Mouse (Mus musculus): Measurements from ENCODE around the gene Pxmp2. TPM values are rescaled to one million over a fixed set of nuclear protein-coding genes. Genes with fewer than 3 reads are reported as not detected.

The Pxmp2 gene
- total RNA-seq, 1 experiment, result 16.9 TPM

DNA sequence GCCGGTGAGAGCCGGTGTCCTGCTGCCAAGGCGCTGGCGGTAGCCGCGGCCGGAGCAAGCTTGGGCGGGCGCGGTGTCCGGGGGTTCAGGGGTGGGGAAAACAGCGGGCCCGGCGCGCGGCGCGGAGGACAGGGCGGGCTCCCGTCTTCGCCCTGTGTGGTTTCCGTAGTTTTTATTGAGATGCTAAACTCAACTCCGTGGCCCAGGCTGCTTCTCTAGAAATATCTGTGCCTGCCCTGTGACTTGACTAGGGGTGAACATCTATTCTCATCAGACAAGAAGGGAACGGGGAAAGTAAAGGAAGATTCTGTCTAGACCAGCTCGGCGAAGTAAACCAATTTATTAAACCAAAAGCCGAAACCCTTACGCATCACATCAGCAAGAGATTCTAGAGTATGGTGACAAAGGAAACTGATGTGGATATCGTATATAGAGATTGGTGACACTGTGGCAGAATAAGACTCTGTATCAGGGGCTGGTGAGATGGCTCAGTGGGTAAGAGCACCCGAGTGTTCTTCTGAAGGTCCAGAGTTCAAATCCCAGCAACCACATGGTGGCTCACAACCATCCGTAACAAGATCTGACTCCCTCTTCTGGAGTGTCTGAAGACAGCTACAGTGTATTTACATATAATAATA, 579 bp upstream of the Pxmp2 start:
- in situ Hi-C loops (cut with MboI; ENCODE audit: low sequenced_read_pairs in 2 of 2, unreplicated experiment in 2 of 2), result no loop called here
- Histone ChIP-seq H3K36me3 (ENCODE audit: control insufficient read depth, insufficient read depth, low read length, poor library complexity, severe bottlenecking) (peaks cover 9% of the 10 kb centered on the region), H3K4me3 (ENCODE audit: insufficient read depth in 1 of 2, low read depth in 1 of 2, low read length in 2 of 2, poor library complexity in 1 of 2, severe bottlenecking in 1 of 2) (peak overlapping the region; percentile 80 to 100), H3K27ac (ENCODE audit: insufficient read depth, low read depth, low read length, poor library complexity, severe bottlenecking) (peak overlapping the region; percentile 78), H3K9ac (ENCODE audit: insufficient read depth, low read depth, low read length, poor library complexity, severe bottlenecking) (peak overlapping the region; percentile 96), H3K4me1 (ENCODE audit: control insufficient read depth in 2 of 2, insufficient read depth in 2 of 2, low read length in 2 of 2, poor library complexity in 1 of 2) (no peaks in the 10 kb centered on the region), H3K9me3 (ENCODE audit: control insufficient read depth, insufficient read depth, low read depth, low read length) (no peaks in the 10 kb centered on the region)
- TF ChIP-seq ZNF384 (IDR thresholded peaks at IDR 0.05; ENCODE audit: low read depth, low read length) (no peak), ZC3H11A (IDR thresholded peaks at IDR 0.05; ENCODE audit: borderline replicate concordance, low read depth, low read length) (no peak)
- DNase-seq (ENCODE audit: low read depth, low spot score), result no peak

- in situ Hi-C loops (cut with MboI; ENCODE audit: low sequenced_read_pairs in 2 of 2, unreplicated experiment in 2 of 2), result no loop called here
- H3K27ac ChIP-seq (ENCODE audit: insufficient read depth, low read depth, low read length, poor library complexity, severe bottlenecking), result no peak overlapping the region
- no peaks in the 10 kb centered on the region for H3K4me1 ChIP-seq (ENCODE audit: control insufficient read depth in 2 of 2, insufficient read depth in 2 of 2, low read length in 2 of 2, poor library complexity in 1 of 2)
- no peak for TF ChIP-seq HCFC1 (IDR thresholded peaks at IDR 0.05; ENCODE audit: borderline replicate concordance, insufficient read depth, low read length)
- no peak for TF ChIP-seq CHD2 (IDR thresholded peaks at IDR 0.05; ENCODE audit: low read depth, low read length)
- no peak for TF ChIP-seq ZC3H11A (IDR thresholded peaks at IDR 0.05; ENCODE audit: borderline replicate concordance, low read depth, low read length)
- no peak for TF ChIP-seq MAFK (IDR thresholded peaks at IDR 0.05; ENCODE audit: insufficient read depth, low read depth, low read length)
- no peak for TF ChIP-seq ZNF384 (IDR thresholded peaks at IDR 0.05; ENCODE audit: low read depth, low read length)
- DNase-seq (ENCODE audit: low read depth, low spot score), result no peak
- H3K9me3 ChIP-seq (ENCODE audit: control insufficient read depth, insufficient read depth, low read depth, low read length), result no peaks in the 10 kb centered on the region
- peaks cover 3% of the 10 kb centered on the region for H3K36me3 ChIP-seq (ENCODE audit: control insufficient read depth, insufficient read depth, low read length, poor library complexity, severe bottlenecking)
- H3K9ac ChIP-seq (ENCODE audit: insufficient read depth, low read depth, low read length, poor library complexity, severe bottlenecking), result peak overlapping the region; percentile 70
- peak overlapping the region; percentile 85 to 100 for H3K4me3 ChIP-seq (ENCODE audit: insufficient read depth in 1 of 2, low read depth in 1 of 2, low read length in 2 of 2, poor library complexity in 1 of 2, severe bottlenecking in 1 of 2)
Observed at GRCm38 (mm10) chr5:110285156-110285555, 830 bp downstream of the Pxmp2 start.

- in situ Hi-C loops (cut with MboI; ENCODE audit: low sequenced_read_pairs in 2 of 2, unreplicated experiment in 2 of 2), result no loop called here
- H3K36me3 ChIP-seq (ENCODE audit: control insufficient read depth, insufficient read depth, low read length, poor library complexity, severe bottlenecking), result peaks cover 3% of the 10 kb centered on the region
- H3K9ac ChIP-seq (ENCODE audit: insufficient read depth, low read depth, low read length, poor library complexity, severe bottlenecking), result no peak overlapping the region
- TF ChIP-seq CHD2 (IDR thresholded peaks at IDR 0.05; ENCODE audit: low read depth, low read length) (no peak), ZNF384 (IDR thresholded peaks at IDR 0.05; ENCODE audit: low read depth, low read length) (no peak), MAFK (IDR thresholded peaks at IDR 0.05; ENCODE audit: insufficient read depth, low read depth, low read length) (no peak), HCFC1 (IDR thresholded peaks at IDR 0.05; ENCODE audit: borderline replicate concordance, insufficient read depth, low read length) (no peak), ZC3H11A (IDR thresholded peaks at IDR 0.05; ENCODE audit: borderline replicate concordance, low read depth, low read length) (no peak)
- no peaks in the 10 kb centered on the region for H3K4me1 ChIP-seq (ENCODE audit: control insufficient read depth in 2 of 2, insufficient read depth in 2 of 2, low read length in 2 of 2, poor library complexity in 1 of 2)
- H3K4me3 ChIP-seq (ENCODE audit: insufficient read depth in 1 of 2, low read depth in 1 of 2, low read length in 2 of 2, poor library complexity in 1 of 2, severe bottlenecking in 1 of 2), result peak overlapping the region in 1 of 2 experiments; percentile 100; a peak in 1 of 4 replicates
- DNase-seq (ENCODE audit: low read depth, low spot score), result peak; percentile 74
- no peak overlapping the region for H3K27ac ChIP-seq (ENCODE audit: insufficient read depth, low read depth, low read length, poor library complexity, severe bottlenecking)
- no peaks in the 10 kb centered on the region for H3K9me3 ChIP-seq (ENCODE audit: control insufficient read depth, insufficient read depth, low read depth, low read length)
Observed at GRCm38 (mm10) chr5:110284536-110284935, 1.4 kb downstream of the Pxmp2 start.

- H3K9ac ChIP-seq (ENCODE audit: insufficient read depth, low read depth, low read length, poor library complexity, severe bottlenecking), result no peak overlapping the region
- in situ Hi-C loops (cut with MboI; ENCODE audit: low sequenced_read_pairs in 2 of 2, unreplicated experiment in 2 of 2), result no loop called here
- no peaks in the 10 kb centered on the region for H3K9me3 ChIP-seq (ENCODE audit: control insufficient read depth, insufficient read depth, low read depth, low read length)
- TF ChIP-seq MAFK (IDR thresholded peaks at IDR 0.05; ENCODE audit: insufficient read depth, low read depth, low read length) (no peak), CHD2 (IDR thresholded peaks at IDR 0.05; ENCODE audit: low read depth, low read length) (no peak), HCFC1 (IDR thresholded peaks at IDR 0.05; ENCODE audit: borderline replicate concordance, insufficient read depth, low read length) (no peak), ZC3H11A (IDR thresholded peaks at IDR 0.05; ENCODE audit: borderline replicate concordance, low read depth, low read length) (no peak), ZNF384 (IDR thresholded peaks at IDR 0.05; ENCODE audit: low read depth, low read length) (no peak)
- no peak overlapping the region for H3K27ac ChIP-seq (ENCODE audit: insufficient read depth, low read depth, low read length, poor library complexity, severe bottlenecking)
- no peaks in the 10 kb centered on the region for H3K4me1 ChIP-seq (ENCODE audit: control insufficient read depth in 2 of 2, insufficient read depth in 2 of 2, low read length in 2 of 2, poor library complexity in 1 of 2)
- H3K36me3 ChIP-seq (ENCODE audit: control insufficient read depth, insufficient read depth, low read length, poor library complexity, severe bottlenecking), result no peaks in the 10 kb centered on the region
- no peak overlapping the region for H3K4me3 ChIP-seq (ENCODE audit: insufficient read depth in 1 of 2, low read depth in 1 of 2, low read length in 2 of 2, poor library complexity in 1 of 2, severe bottlenecking in 1 of 2)
- no peak for DNase-seq (ENCODE audit: low read depth, low spot score)
Observed at GRCm38 (mm10) chr5:110281984-110282383, 4.0 kb downstream of the Pxmp2 start.

DNA sequence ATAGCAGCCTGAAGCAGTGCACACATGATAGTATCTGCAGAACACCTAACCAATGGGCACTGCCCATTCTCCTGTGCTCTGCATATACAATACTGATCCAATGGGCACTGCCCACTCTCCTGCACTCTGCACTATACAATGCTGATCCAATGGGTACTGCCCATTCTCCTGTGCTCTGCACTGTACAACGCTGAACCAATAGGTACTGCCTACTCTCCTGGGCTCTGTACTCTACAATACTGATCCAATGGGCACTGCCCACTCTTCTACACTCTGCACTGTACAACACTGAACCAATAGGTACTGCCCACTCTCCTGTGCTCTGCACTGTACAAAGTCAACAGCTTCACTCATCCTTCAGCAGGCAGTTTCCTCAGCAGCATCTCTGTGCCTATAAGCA, 9.1 kb downstream of the Pxmp2 start:
- Histone ChIP-seq H3K9ac (ENCODE audit: insufficient read depth, low read depth, low read length, poor library complexity, severe bottlenecking) (no peak overlapping the region), H3K36me3 (ENCODE audit: control insufficient read depth, insufficient read depth, low read length, poor library complexity, severe bottlenecking) (no peaks in the 10 kb centered on the region), H3K27ac (ENCODE audit: insufficient read depth, low read depth, low read length, poor library complexity, severe bottlenecking) (no peak overlapping the region), H3K9me3 (ENCODE audit: control insufficient read depth, insufficient read depth, low read depth, low read length) (no peaks in the 10 kb centered on the region), H3K4me1 (ENCODE audit: control insufficient read depth in 2 of 2, insufficient read depth in 2 of 2, low read length in 2 of 2, poor library complexity in 1 of 2) (no peaks in the 10 kb centered on the region), H3K4me3 (ENCODE audit: insufficient read depth in 1 of 2, low read depth in 1 of 2, low read length in 2 of 2, poor library complexity in 1 of 2, severe bottlenecking in 1 of 2) (no peak overlapping the region)
- in situ Hi-C loops (cut with MboI; ENCODE audit: low sequenced_read_pairs in 2 of 2, unreplicated experiment in 2 of 2), result no loop called here
- TF ChIP-seq MAFK (IDR thresholded peaks at IDR 0.05; ENCODE audit: insufficient read depth, low read depth, low read length), result no peak
- TF ChIP-seq CHD2 (IDR thresholded peaks at IDR 0.05; ENCODE audit: low read depth, low read length), result no peak
- TF ChIP-seq ZC3H11A (IDR thresholded peaks at IDR 0.05; ENCODE audit: borderline replicate concordance, low read depth, low read length), result no peak
- no peak for TF ChIP-seq HCFC1 (IDR thresholded peaks at IDR 0.05; ENCODE audit: borderline replicate concordance, insufficient read depth, low read length)
- TF ChIP-seq ZNF384 (IDR thresholded peaks at IDR 0.05; ENCODE audit: low read depth, low read length), result no peak
- no peak for DNase-seq (ENCODE audit: low read depth, low spot score)

Data from ES-E14 (cell line).